Mouse (Mus musculus): ENCODE data around the gene Tmem25. TPM values are rescaled to one million over a fixed set of nuclear protein-coding genes. Genes with fewer than 3 reads are reported as not detected.

The Tmem25 gene
- polyA plus RNA-seq (2014; fragmentation: Nextera tagmentation; extraction: Ambion mirVana): 2.5 and 3.6 TPM in 2 replicates

DNA sequence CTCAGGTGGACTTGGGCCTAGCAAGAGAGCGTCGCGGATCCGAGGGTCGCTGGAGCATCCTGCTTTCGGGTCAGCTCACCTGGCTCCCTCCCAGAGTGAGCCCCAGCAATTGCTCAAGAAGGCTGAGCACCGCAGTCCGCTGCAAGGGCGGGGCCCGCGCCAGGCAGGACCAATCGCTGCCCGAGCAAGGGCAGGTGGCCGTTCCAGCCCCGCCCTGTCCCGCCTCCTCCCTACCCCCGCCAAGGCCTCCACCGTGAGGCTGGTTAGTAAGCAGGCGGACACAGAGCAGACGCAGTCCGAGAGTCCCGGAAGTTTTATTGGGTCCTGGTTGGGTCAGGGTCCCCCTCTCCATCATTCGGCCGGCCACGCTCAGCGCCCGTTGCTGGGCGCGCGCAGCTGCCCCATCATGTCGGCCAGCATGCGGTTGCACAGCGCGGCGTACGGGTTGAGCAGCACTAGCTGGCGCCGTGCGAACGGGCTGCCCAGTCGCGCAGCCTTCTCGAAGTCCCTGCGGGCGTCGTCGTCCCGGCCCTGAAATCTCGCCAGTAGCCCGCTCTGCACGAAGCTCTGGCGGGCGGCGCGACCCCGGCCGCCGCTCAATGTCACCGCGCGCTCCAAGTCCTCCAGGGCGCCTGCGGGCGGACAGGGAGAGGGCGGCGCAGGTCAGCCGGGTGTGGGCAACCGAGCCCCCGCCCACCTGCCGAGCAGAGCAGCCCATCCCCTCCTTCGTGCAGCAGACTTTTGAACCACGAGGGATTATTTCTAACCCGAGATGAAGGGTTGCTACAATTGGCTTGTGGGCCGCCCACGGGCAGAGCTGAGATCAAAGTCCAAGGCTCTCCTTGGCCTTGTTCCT, at the start of gene Tmem25:
Gene Tmem25 (minus strand): TSS at position 206 of the 856 bp plus-strand sequence.
- H3K9ac ChIP-seq (ENCODE audit: low read depth, low read length): peak within 1 kb of the TSS; percentile 61
- WGBS: under 1% methylated on average over 72 of the region's 75 CpGs
- peaks cover 5% of the 10 kb centered on the region for H3K27me3 ChIP-seq (ENCODE audit: control insufficient read depth, insufficient read depth, low read length)
- peak; percentile 94 for ATAC-seq (ENCODE audit: low FRiP score)
- H3K36me3 ChIP-seq (ENCODE audit: control insufficient read depth, insufficient read depth, low read length): no peaks in the 10 kb centered on the region
- H3K27ac ChIP-seq (ENCODE audit: low read depth, low read length): peak within 1 kb of the TSS; percentile 56; the same call in 1 of the 2 replicates
- peak within 1 kb of the TSS; percentile 93 for H3K4me2 ChIP-seq (replicated peaks; ENCODE audit: low read depth, low read length)
- peak; percentile 85 for DNase-seq (ENCODE audit: low spot score)
- H3K9me3 ChIP-seq (ENCODE audit: control insufficient read depth, low read length): no peaks in the 10 kb centered on the region
- peaks cover 2% of the 10 kb centered on the region; the same call in 1 of the 2 replicates for H3K4me1 ChIP-seq (replicated peaks; ENCODE audit: control insufficient read depth, insufficient read depth, low read length)
- peak within 1 kb of the TSS; percentile 59 for H3K4me3 ChIP-seq (ENCODE audit: low read depth, low read length)

GRCm38 (mm10) chr9:44847446-44847845, 48.3 kb upstream of the Tmem25 start:
- Histone ChIP-seq H3K27me3 (ENCODE audit: control insufficient read depth, insufficient read depth, low read length) (no peaks in the 10 kb centered on the region), H3K4me1 (replicated peaks; ENCODE audit: control insufficient read depth, insufficient read depth, low read length) (no peaks in the 10 kb centered on the region), H3K4me3 (ENCODE audit: low read depth, low read length) (no peak overlapping the region), H3K27ac (ENCODE audit: low read depth, low read length) (no peak overlapping the region), H3K36me3 (ENCODE audit: control insufficient read depth, insufficient read depth, low read length) (peaks cover 19% of the 10 kb centered on the region), H3K9ac (ENCODE audit: low read depth, low read length) (no peak overlapping the region), H3K9me3 (ENCODE audit: control insufficient read depth, low read length) (no peaks in the 10 kb centered on the region), H3K4me2 (replicated peaks; ENCODE audit: low read depth, low read length) (no peak overlapping the region)
- no peak for ATAC-seq (ENCODE audit: low FRiP score)
- 95% methylated on average over 6 of the region's 6 CpGs for WGBS
- DNase-seq (ENCODE audit: low spot score): no peak

DNA sequence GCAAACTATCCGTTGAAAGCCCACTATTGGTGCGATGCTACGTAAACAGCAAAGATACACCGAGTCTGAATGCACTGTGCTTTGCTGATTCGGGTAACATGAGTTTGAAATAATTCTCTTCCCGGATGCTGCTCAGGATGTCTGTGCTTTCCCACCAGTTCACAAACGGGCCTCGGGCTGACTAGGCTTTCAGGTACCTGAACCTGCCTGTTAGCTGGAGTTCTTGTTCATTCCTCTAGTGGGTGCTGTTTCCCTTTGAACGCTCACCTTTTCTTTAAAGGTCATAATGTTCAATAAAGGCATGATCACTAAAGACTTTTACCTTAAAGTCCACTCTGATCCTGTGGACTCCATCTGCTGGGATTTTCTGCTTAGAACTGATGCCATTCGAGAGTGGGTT, 42.1 kb upstream of the Tmem25 start:
- no peak for DNase-seq (ENCODE audit: low spot score)

GRCm38 (mm10) chr9:44836439-44836838, 37.3 kb upstream of the Tmem25 start:
- H3K9ac ChIP-seq (ENCODE audit: low read depth, low read length): no peak overlapping the region
- DNase-seq (ENCODE audit: low spot score): peak; percentile 83
- H3K4me2 ChIP-seq (replicated peaks; ENCODE audit: low read depth, low read length): no peak overlapping the region
- no peak overlapping the region for H3K4me3 ChIP-seq (ENCODE audit: low read depth, low read length)
- 60% methylated on average over 7 of the region's 7 CpGs for WGBS
- H3K27me3 ChIP-seq (ENCODE audit: control insufficient read depth, insufficient read depth, low read length): no peaks in the 10 kb centered on the region
- ATAC-seq (ENCODE audit: low FRiP score): no peak
- H3K27ac ChIP-seq (ENCODE audit: low read depth, low read length): no peak overlapping the region
- no peaks in the 10 kb centered on the region for H3K4me1 ChIP-seq (replicated peaks; ENCODE audit: control insufficient read depth, insufficient read depth, low read length)
- H3K9me3 ChIP-seq (ENCODE audit: control insufficient read depth, low read length): no peaks in the 10 kb centered on the region
- H3K36me3 ChIP-seq (ENCODE audit: control insufficient read depth, insufficient read depth, low read length): peaks cover 22% of the 10 kb centered on the region

More for the DNA sequence above, 42.1 kb upstream of the Tmem25 start:
- Histone ChIP-seq H3K27me3 (ENCODE audit: control insufficient read depth, insufficient read depth, low read length) (no peaks in the 10 kb centered on the region), H3K27ac (ENCODE audit: low read depth, low read length) (no peak overlapping the region), H3K4me3 (ENCODE audit: low read depth, low read length) (no peak overlapping the region), H3K4me1 (replicated peaks; ENCODE audit: control insufficient read depth, insufficient read depth, low read length) (no peaks in the 10 kb centered on the region), H3K9ac (ENCODE audit: low read depth, low read length) (no peak overlapping the region), H3K4me2 (replicated peaks; ENCODE audit: low read depth, low read length) (no peak overlapping the region), H3K9me3 (ENCODE audit: control insufficient read depth, low read length) (no peaks in the 10 kb centered on the region), H3K36me3 (ENCODE audit: control insufficient read depth, insufficient read depth, low read length) (peaks cover 18% of the 10 kb centered on the region)
- ATAC-seq (ENCODE audit: low FRiP score): no peak
- WGBS: 91% methylated on average over 10 of the region's 10 CpGs

DNA sequence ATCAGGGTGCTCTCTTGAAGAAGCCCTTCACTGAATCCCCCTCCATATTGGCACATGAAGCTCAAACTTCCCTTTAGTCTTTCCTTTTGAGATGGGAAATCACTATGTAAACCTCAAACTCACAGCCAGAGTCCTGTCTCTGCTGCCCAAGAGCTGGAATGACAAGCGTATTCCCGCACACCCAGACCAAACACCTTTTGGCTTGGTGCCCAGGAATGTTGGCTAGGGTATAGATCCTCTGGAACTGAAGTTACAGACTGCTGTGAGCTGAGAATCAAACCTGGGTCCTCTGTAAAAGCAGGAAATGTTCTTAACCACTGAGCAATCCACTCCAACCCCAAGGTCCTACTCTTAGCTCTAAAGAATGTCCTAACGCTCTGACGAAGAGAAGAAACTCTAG, 33.2 kb upstream of the Tmem25 start:
- no peak overlapping the region for H3K4me3 ChIP-seq (ENCODE audit: low read depth, low read length)
- H3K9ac ChIP-seq (ENCODE audit: low read depth, low read length): no peak overlapping the region
- 98% methylated on average over 4 of the region's 4 CpGs for WGBS
- H3K27me3 ChIP-seq (ENCODE audit: control insufficient read depth, insufficient read depth, low read length): no peaks in the 10 kb centered on the region
- H3K27ac ChIP-seq (ENCODE audit: low read depth, low read length): no peak overlapping the region
- peaks cover 32% of the 10 kb centered on the region for H3K36me3 ChIP-seq (ENCODE audit: control insufficient read depth, insufficient read depth, low read length)
- H3K4me2 ChIP-seq (replicated peaks; ENCODE audit: low read depth, low read length): no peak overlapping the region
- H3K4me1 ChIP-seq (replicated peaks; ENCODE audit: control insufficient read depth, insufficient read depth, low read length): no peaks in the 10 kb centered on the region
- DNase-seq (ENCODE audit: low spot score) (no peak), ATAC-seq (ENCODE audit: low FRiP score) (no peak)
- H3K9me3 ChIP-seq (ENCODE audit: control insufficient read depth, low read length): no peaks in the 10 kb centered on the region

DNA sequence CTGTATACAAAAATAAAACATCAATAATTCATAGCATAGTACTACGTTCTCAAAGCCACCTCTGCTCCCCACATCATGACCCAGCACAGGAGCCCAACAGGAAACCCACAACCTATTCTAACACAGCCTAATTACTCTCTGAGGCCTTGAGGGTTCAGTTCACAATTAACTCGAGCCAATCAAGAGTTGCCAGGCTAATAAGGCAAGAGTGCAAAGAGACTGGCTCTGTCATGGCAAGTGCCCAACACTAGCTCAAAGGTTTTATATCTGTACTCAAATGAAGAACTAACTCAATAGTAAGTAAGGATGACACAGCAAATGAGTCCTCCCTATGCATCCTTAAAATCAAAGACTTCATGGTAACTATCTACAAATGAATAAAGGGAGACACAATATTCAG, 31.4 kb upstream of the Tmem25 start:
- Histone ChIP-seq H3K4me1 (replicated peaks; ENCODE audit: control insufficient read depth, insufficient read depth, low read length) (no peaks in the 10 kb centered on the region), H3K27ac (ENCODE audit: low read depth, low read length) (no peak overlapping the region), H3K9ac (ENCODE audit: low read depth, low read length) (no peak overlapping the region), H3K9me3 (ENCODE audit: control insufficient read depth, low read length) (no peaks in the 10 kb centered on the region), H3K36me3 (ENCODE audit: control insufficient read depth, insufficient read depth, low read length) (peaks cover 35% of the 10 kb centered on the region), H3K27me3 (ENCODE audit: control insufficient read depth, insufficient read depth, low read length) (no peaks in the 10 kb centered on the region), H3K4me3 (ENCODE audit: low read depth, low read length) (no peak overlapping the region), H3K4me2 (replicated peaks; ENCODE audit: low read depth, low read length) (no peak overlapping the region)
- no peak for DNase-seq (ENCODE audit: low spot score)
- 88% methylated on average over 2 of the region's 2 CpGs for WGBS
- no peak for ATAC-seq (ENCODE audit: low FRiP score)

DNA sequence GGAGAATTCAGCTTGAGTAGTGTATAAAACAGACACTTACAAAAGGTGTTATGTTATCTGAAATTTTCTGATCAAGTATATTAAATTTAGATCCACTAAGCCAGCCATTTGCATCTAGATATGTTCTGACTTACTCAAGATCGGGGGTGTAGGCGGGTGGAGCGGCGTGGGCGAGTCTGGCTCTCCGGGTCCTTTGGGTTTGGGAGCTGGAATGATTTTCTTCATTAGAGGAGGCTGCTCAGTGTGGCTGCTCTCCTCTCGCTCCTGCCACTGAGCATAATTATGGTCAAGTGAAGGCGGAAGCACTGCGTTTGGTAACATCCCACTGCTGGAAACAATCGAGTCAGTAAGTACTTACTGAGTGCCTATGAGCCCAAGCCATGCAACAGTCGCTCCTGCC, 29.8 kb upstream of the Tmem25 start:
- H3K36me3 ChIP-seq (ENCODE audit: control insufficient read depth, insufficient read depth, low read length): peaks cover 30% of the 10 kb centered on the region; the same call in 1 of the 2 replicates
- H3K27me3 ChIP-seq (ENCODE audit: control insufficient read depth, insufficient read depth, low read length): no peaks in the 10 kb centered on the region
- no peak overlapping the region for H3K9ac ChIP-seq (ENCODE audit: low read depth, low read length)
- no peak for DNase-seq (ENCODE audit: low spot score)
- ATAC-seq (ENCODE audit: low FRiP score): no peak
- no peaks in the 10 kb centered on the region for H3K9me3 ChIP-seq (ENCODE audit: control insufficient read depth, low read length)
- no peaks in the 10 kb centered on the region for H3K4me1 ChIP-seq (replicated peaks; ENCODE audit: control insufficient read depth, insufficient read depth, low read length)
- WGBS: 97% methylated on average over 11 of the region's 11 CpGs
- H3K4me2 ChIP-seq (replicated peaks; ENCODE audit: low read depth, low read length): no peak overlapping the region
- no peak overlapping the region for H3K27ac ChIP-seq (ENCODE audit: low read depth, low read length)
- H3K4me3 ChIP-seq (ENCODE audit: low read depth, low read length): no peak overlapping the region

DNA sequence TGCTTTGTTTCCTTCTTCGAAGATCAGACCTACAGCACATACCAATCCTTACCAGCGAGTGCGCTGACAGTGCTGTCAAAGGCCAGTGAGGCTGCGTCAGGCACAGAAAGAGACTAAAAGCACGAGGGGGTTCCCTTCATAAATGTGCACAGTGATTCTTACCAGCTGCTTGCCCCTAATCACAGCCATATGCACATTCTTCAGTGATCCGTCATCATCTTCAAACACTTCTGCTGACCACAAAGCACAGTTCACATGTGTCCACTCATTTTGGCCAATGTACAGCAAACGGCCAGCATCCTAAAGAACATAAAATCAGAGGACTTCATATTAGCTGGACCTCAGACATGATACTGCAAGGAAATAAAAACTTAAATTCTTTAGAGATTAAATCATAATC, 27.6 kb upstream of the Tmem25 start:
- H3K4me3 ChIP-seq (ENCODE audit: low read depth, low read length): no peak overlapping the region
- H3K27ac ChIP-seq (ENCODE audit: low read depth, low read length): no peak overlapping the region
- H3K9ac ChIP-seq (ENCODE audit: low read depth, low read length): no peak overlapping the region
- no peak for DNase-seq (ENCODE audit: low spot score)
- no peaks in the 10 kb centered on the region for H3K9me3 ChIP-seq (ENCODE audit: control insufficient read depth, low read length)
- H3K36me3 ChIP-seq (ENCODE audit: control insufficient read depth, insufficient read depth, low read length): peaks cover 32% of the 10 kb centered on the region
- H3K27me3 ChIP-seq (ENCODE audit: control insufficient read depth, insufficient read depth, low read length): no peaks in the 10 kb centered on the region
- H3K4me1 ChIP-seq (replicated peaks; ENCODE audit: control insufficient read depth, insufficient read depth, low read length): no peaks in the 10 kb centered on the region
- 83% methylated on average over 7 of the region's 7 CpGs for WGBS
- no peak overlapping the region for H3K4me2 ChIP-seq (replicated peaks; ENCODE audit: low read depth, low read length)
- no peak for ATAC-seq (ENCODE audit: low FRiP score)
